Mouse (Mus musculus) embryo, embryonic 11.5 days (tissue): Measurements from ENCODE around the gene Pik3ap1.
"Not testable (repeated sequence)": the region's sequence is repeated elsewhere in the genome, so short reads cannot be mapped to it uniquely, and the experiment has no call there.

Source experiments
- DNase-seq: peaks from one replicate; pipeline ENCODE4 v3.0.0-alpha.2; 2012; ENCODE audit warnings: low read depth, low spot score

Pik3ap1 gene

GRCm38 (mm10) chr19:41384922-41385508, at the start of gene Pik3ap1:
Gene Pik3ap1, minus strand, starts transcription at chr19:41385102.
- no peak for DNase-seq

- DNase-seq: not testable (repeated sequence)
Observed at GRCm38 (mm10) chr19:41431512-41432164, 46.7 kb upstream of the Pik3ap1 start.

GRCm38 (mm10) chr19:41425927-41426772, 41.2 kb upstream of the Pik3ap1 start:
- DNase-seq: not testable (repeated sequence)

DNA sequence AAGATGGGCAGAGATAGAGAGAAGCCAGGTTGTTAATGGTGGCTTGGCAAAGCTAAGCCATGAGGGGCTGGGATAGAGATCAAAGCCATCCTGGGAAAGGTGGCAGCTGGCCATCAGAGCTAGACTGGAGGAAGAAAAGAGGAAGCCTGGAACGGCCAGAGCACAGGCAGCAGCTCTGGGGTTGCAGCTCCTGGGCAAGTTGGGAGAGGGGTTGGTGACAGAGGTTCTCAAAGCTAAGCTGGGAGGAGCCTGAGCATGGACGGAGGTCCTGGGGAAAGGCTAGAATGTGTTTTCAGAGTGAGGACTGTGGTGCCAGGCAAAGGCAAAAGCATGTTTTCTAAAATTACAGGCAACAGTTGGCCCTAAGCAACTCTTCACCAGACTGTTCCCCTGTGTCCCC, 36.4 kb upstream of the Pik3ap1 start:
- no peak for DNase-seq

DNA sequence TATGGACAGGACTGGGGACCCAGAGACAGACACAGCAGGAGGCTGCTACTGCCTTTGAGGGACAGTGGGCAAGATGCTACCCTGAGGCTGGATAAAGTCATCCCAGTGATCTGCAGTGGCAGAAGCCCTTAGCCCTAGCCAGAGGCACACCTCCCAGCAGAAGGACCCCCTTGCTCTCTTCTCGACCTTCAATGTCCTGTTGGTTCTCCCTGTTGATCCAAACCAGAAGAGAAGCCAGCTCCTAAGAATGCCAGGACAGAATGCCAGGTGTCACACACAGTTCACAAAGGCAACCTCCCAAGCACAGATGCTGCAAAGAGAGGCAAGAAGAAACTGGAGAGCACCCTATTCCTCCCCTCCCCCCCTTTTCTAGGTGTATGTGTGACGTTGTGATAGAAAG, 33.9 kb upstream of the Pik3ap1 start:
- DNase-seq: no peak

DNA sequence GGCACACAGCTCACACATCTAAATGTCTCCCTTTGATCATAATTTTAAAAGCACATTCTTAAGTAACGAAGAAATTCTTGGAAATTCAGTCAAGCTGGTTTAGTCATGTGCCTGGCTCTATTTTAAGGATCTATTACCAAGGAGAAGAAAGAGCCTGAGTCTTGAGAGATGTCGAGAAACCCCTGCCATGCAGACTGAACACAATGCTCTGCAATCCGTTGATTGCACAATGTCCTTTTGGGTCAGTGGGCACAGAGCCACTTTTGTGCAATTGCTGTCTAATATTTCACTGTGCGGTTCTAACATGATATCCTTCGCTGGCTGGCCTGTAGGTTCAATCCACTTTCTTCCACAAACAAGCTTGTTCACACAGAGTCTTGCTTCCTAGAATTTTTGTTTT, 33.1 kb upstream of the Pik3ap1 start:
- no peak for DNase-seq

- DNase-seq: no peak
Observed at GRCm38 (mm10) chr19:41416201-41416600, 31.3 kb upstream of the Pik3ap1 start.

DNA sequence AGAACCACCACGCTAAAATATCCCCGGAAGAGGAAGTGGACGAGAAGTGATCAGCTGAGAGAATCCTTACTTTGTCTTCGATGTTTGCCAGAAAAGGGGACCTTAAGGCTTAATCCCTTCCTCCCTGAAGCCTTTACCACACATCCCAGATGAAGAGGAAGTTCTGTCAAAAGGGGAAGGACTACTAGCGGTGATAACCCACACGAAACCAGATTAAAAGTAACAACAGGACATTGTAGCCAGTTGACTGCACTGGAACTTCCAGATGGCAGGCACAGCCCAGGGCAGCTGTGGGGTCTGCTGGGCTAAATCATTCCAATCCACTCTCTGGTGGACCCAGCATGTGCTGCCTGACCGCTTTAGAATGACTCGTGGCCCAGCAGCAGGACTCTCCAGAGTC, 17.7 kb upstream of the Pik3ap1 start:
- DNase-seq: no peak

DNA sequence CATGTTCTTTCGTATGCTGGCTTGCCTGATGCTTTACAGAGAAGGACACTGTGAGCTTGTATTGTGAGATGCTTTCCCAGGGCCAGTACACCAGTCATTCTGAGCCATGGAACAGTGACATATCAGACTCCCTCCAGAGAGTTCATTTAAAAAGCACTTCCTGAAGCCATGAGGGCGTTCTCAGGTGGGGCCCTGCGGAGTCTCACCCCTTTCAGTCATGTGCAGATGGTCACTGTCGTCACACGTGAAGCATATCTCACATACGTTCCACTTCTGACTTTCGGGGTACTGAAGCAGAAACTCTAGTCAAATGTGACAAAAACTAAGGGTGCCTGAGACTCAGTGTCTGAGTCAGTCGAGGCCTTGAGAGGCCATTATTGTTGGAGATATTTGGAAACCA, 6.0 kb upstream of the Pik3ap1 start:
- DNase-seq: no peak

- DNase-seq: no peak
Observed at GRCm38 (mm10) chr19:41389351-41389750, 4.4 kb upstream of the Pik3ap1 start.

GRCm38 (mm10) chr19:41388242-41388641, 3.3 kb upstream of the Pik3ap1 start:
- DNase-seq: no peak

- no peak for DNase-seq
Observed at GRCm38 (mm10) chr19:41387262-41387661, 2.4 kb upstream of the Pik3ap1 start.

- DNase-seq: no peak
Observed at GRCm38 (mm10) chr19:41384406-41384851, 473 bp downstream of the Pik3ap1 start.

DNA sequence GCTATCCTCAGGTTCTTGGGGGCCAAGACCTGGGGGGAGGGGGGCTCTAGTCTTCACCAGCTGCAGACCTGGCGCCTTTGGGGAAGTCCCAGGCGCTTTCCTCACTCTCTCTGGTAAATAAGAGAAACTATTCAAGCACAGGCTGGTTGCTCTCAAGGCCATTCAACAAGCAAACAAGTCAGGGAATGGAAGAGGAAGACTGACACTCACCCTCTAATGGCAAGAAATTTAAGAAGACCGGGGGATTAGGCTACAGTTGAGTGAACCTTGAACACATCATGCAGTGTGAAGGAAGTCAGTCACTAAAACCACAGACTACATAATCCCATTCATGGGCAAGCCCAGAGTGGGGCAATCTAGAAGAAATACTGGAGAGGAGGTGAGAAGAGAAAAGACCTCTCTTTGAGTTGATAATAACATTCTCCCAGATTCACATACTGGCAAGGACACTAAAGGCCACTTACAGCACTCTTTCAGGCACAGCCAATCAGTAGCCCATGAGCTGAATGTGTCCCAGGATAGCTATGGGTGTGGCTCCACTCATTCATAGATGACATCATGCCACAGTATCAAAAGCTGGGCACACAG, 2.4 kb downstream of the Pik3ap1 start:
- DNase-seq: no peak

- DNase-seq: no peak
Observed at GRCm38 (mm10) chr19:41381581-41382239, 3.2 kb downstream of the Pik3ap1 start.

DNA sequence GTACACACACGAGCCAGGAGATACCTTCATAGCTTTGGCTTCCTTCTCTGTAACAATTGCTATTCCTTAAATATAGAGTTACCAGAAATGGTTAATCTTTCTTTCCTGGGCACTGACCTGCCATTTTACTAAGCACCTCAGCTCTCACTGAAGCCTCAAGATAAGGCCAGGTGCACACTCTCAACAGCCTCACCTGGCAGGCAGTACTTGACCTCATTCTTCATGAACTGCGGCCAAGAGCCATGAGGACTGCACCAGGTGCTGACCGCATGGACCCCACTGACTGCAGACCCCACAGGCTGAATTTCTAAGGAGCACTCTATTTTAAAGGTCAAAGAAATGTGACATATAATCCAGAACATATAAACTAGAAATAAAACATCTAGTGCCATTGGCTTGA, 5.7 kb downstream of the Pik3ap1 start:
- no peak for DNase-seq

- no peak for DNase-seq
Observed at GRCm38 (mm10) chr19:41375791-41376190, 9.1 kb downstream of the Pik3ap1 start.

- no peak for DNase-seq
Observed at GRCm38 (mm10) chr19:41375096-41375495, 9.8 kb downstream of the Pik3ap1 start.

DNA sequence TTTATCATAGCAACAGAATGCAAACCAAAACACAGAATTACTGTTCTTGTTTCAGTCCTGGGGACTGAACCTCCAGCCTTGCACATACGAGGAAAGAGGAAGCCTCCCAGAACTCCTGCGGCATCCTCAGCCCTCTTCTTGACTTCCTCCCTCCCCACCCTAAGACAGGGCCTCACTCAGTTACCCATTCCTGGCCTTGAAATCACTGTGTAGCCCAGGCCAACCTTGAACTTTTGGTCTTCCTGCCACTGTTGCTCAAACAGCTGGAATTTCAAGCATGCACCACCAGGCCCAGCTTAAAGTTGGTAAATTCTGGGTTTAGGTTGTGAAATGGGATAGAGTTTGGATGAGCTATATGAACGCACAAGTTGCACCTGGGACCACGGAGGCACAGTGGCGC, 10.2 kb downstream of the Pik3ap1 start:
- DNase-seq: no peak

DNA sequence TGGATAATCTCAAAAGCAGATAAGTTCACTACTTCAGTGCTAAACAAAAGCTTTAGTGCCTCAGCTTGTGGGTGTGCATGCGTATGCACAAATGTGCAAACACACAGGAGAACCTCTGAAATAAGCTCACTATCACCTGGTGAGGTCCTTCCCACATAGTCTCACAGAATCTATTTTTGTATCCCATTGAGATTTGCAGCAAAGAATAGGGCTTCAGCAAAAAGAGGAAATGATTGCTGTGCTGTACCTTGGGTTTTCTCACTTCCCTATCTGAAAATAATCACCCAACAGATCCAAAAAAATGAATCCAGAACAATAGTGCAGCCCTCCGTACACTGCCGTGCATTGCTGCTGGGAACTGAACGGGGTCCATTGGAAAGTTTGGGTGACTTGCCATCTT, 12.6 kb downstream of the Pik3ap1 start:
- DNase-seq: no peak

- no peak for DNase-seq
Observed at GRCm38 (mm10) chr19:41371373-41371772, 13.5 kb downstream of the Pik3ap1 start.
